Mouse (Mus musculus): Measurements from ENCODE around the gene Xpnpep1. TPM values are rescaled to one million over a fixed set of nuclear protein-coding genes. Genes with fewer than 3 reads are reported as not detected.

Gene Xpnpep1
- polyA plus RNA-seq, 1 experiment: 185 TPM

GRCm38 (mm10) chr19:53081339-53081738 lies 41.3 kb upstream of the Xpnpep1 start:
- TF ChIP-seq CTCF (IDR thresholded peaks at IDR 0.05; ENCODE audit: low read depth, low read length) (no peak), EP300 (IDR thresholded peaks at IDR 0.05; ENCODE audit: insufficient read depth, low read depth, low read length) (no peak), POLR2A (IDR thresholded peaks at IDR 0.05; ENCODE audit: insufficient read depth, low read length) (no peak)
- no peak overlapping the region for H3K9ac ChIP-seq (ENCODE audit: low read depth, poor library complexity, severe bottlenecking)
- H3K36me3 ChIP-seq (ENCODE audit: control insufficient read depth, insufficient read depth, low read length, poor library complexity, severe bottlenecking): no peaks in the 10 kb centered on the region
- H3K4me1 ChIP-seq (ENCODE audit: control insufficient read depth, insufficient read depth, low read length): peaks cover 4% of the 10 kb centered on the region
- H3K9me3 ChIP-seq (replicated peaks; ENCODE audit: control insufficient read depth, insufficient read depth, low read length, poor library complexity, severe bottlenecking): no peaks in the 10 kb centered on the region
- H3K27ac ChIP-seq (ENCODE audit: insufficient read depth, low read length): no peak overlapping the region
- no peak overlapping the region for H3K4me3 ChIP-seq (ENCODE audit: low read depth, low read length)
- no peaks in the 10 kb centered on the region for H3K27me3 ChIP-seq (ENCODE audit: control insufficient read depth, insufficient read depth, low read length, poor library complexity, severe bottlenecking)

- Histone ChIP-seq H3K4me3 (ENCODE audit: low read depth, low read length) (no peak overlapping the region), H3K27ac (ENCODE audit: insufficient read depth, low read length) (no peak overlapping the region), H3K27me3 (ENCODE audit: control insufficient read depth, insufficient read depth, low read length, poor library complexity, severe bottlenecking) (no peaks in the 10 kb centered on the region), H3K9ac (ENCODE audit: low read depth, poor library complexity, severe bottlenecking) (no peak overlapping the region), H3K36me3 (ENCODE audit: control insufficient read depth, insufficient read depth, low read length, poor library complexity, severe bottlenecking) (no peaks in the 10 kb centered on the region), H3K4me1 (ENCODE audit: control insufficient read depth, insufficient read depth, low read length) (peaks cover 4% of the 10 kb centered on the region), H3K9me3 (replicated peaks; ENCODE audit: control insufficient read depth, insufficient read depth, low read length, poor library complexity, severe bottlenecking) (no peaks in the 10 kb centered on the region)
- TF ChIP-seq POLR2A (IDR thresholded peaks at IDR 0.05; ENCODE audit: insufficient read depth, low read length): no peak
- no peak for TF ChIP-seq CTCF (IDR thresholded peaks at IDR 0.05; ENCODE audit: low read depth, low read length)
- TF ChIP-seq EP300 (IDR thresholded peaks at IDR 0.05; ENCODE audit: insufficient read depth, low read depth, low read length): 0 out of 2 replicates have a peak, but pooled peaks have one; percentile 33
Measured at GRCm38 (mm10) chr19:53080921-53081320, 40.9 kb upstream of the Xpnpep1 start.

- no peak overlapping the region for H3K27ac ChIP-seq (ENCODE audit: insufficient read depth, low read length)
- no peaks in the 10 kb centered on the region for H3K27me3 ChIP-seq (ENCODE audit: control insufficient read depth, insufficient read depth, low read length, poor library complexity, severe bottlenecking)
- H3K9ac ChIP-seq (ENCODE audit: low read depth, poor library complexity, severe bottlenecking): no peak overlapping the region
- TF ChIP-seq EP300 (IDR thresholded peaks at IDR 0.05; ENCODE audit: insufficient read depth, low read depth, low read length): no peak
- TF ChIP-seq CTCF (IDR thresholded peaks at IDR 0.05; ENCODE audit: low read depth, low read length): no peak
- no peak for TF ChIP-seq POLR2A (IDR thresholded peaks at IDR 0.05; ENCODE audit: insufficient read depth, low read length)
- H3K4me1 ChIP-seq (ENCODE audit: control insufficient read depth, insufficient read depth, low read length): peaks cover 4% of the 10 kb centered on the region
- H3K36me3 ChIP-seq (ENCODE audit: control insufficient read depth, insufficient read depth, low read length, poor library complexity, severe bottlenecking): no peaks in the 10 kb centered on the region
- H3K9me3 ChIP-seq (replicated peaks; ENCODE audit: control insufficient read depth, insufficient read depth, low read length, poor library complexity, severe bottlenecking): no peaks in the 10 kb centered on the region
- H3K4me3 ChIP-seq (ENCODE audit: low read depth, low read length): no peak overlapping the region
Measured at GRCm38 (mm10) chr19:53080487-53080886, 40.5 kb upstream of the Xpnpep1 start.

- H3K36me3 ChIP-seq (ENCODE audit: control insufficient read depth, insufficient read depth, low read length, poor library complexity, severe bottlenecking): no peaks in the 10 kb centered on the region
- H3K27me3 ChIP-seq (ENCODE audit: control insufficient read depth, insufficient read depth, low read length, poor library complexity, severe bottlenecking): no peaks in the 10 kb centered on the region
- H3K9ac ChIP-seq (ENCODE audit: low read depth, poor library complexity, severe bottlenecking): no peak overlapping the region
- no peaks in the 10 kb centered on the region for H3K9me3 ChIP-seq (replicated peaks; ENCODE audit: control insufficient read depth, insufficient read depth, low read length, poor library complexity, severe bottlenecking)
- no peak overlapping the region for H3K4me3 ChIP-seq (ENCODE audit: low read depth, low read length)
- TF ChIP-seq EP300 (IDR thresholded peaks at IDR 0.05; ENCODE audit: insufficient read depth, low read depth, low read length): no peak
- no peak for TF ChIP-seq CTCF (IDR thresholded peaks at IDR 0.05; ENCODE audit: low read depth, low read length)
- TF ChIP-seq POLR2A (IDR thresholded peaks at IDR 0.05; ENCODE audit: insufficient read depth, low read length): no peak
- H3K27ac ChIP-seq (ENCODE audit: insufficient read depth, low read length): no peak overlapping the region
- H3K4me1 ChIP-seq (ENCODE audit: control insufficient read depth, insufficient read depth, low read length): peaks cover 4% of the 10 kb centered on the region
Measured at GRCm38 (mm10) chr19:53080026-53080425, 40.0 kb upstream of the Xpnpep1 start.

- Histone ChIP-seq H3K4me3 (ENCODE audit: low read depth, low read length) (no peak overlapping the region), H3K36me3 (ENCODE audit: control insufficient read depth, insufficient read depth, low read length, poor library complexity, severe bottlenecking) (no peaks in the 10 kb centered on the region), H3K27me3 (ENCODE audit: control insufficient read depth, insufficient read depth, low read length, poor library complexity, severe bottlenecking) (no peaks in the 10 kb centered on the region), H3K9ac (ENCODE audit: low read depth, poor library complexity, severe bottlenecking) (no peak overlapping the region), H3K4me1 (ENCODE audit: control insufficient read depth, insufficient read depth, low read length) (peaks cover 4% of the 10 kb centered on the region), H3K27ac (ENCODE audit: insufficient read depth, low read length) (no peak overlapping the region), H3K9me3 (replicated peaks; ENCODE audit: control insufficient read depth, insufficient read depth, low read length, poor library complexity, severe bottlenecking) (no peaks in the 10 kb centered on the region)
- TF ChIP-seq EP300 (IDR thresholded peaks at IDR 0.05; ENCODE audit: insufficient read depth, low read depth, low read length): no peak
- no peak for TF ChIP-seq POLR2A (IDR thresholded peaks at IDR 0.05; ENCODE audit: insufficient read depth, low read length)
- TF ChIP-seq CTCF (IDR thresholded peaks at IDR 0.05; ENCODE audit: low read depth, low read length): no peak
Measured at GRCm38 (mm10) chr19:53078271-53079085, 38.5 kb upstream of the Xpnpep1 start.

- Histone ChIP-seq H3K9ac (ENCODE audit: low read depth, poor library complexity, severe bottlenecking) (no peak overlapping the region), H3K36me3 (ENCODE audit: control insufficient read depth, insufficient read depth, low read length, poor library complexity, severe bottlenecking) (no peaks in the 10 kb centered on the region), H3K27me3 (ENCODE audit: control insufficient read depth, insufficient read depth, low read length, poor library complexity, severe bottlenecking) (no peaks in the 10 kb centered on the region), H3K4me1 (ENCODE audit: control insufficient read depth, insufficient read depth, low read length) (peaks cover 4% of the 10 kb centered on the region), H3K4me3 (ENCODE audit: low read depth, low read length) (no peak overlapping the region), H3K9me3 (replicated peaks; ENCODE audit: control insufficient read depth, insufficient read depth, low read length, poor library complexity, severe bottlenecking) (no peaks in the 10 kb centered on the region), H3K27ac (ENCODE audit: insufficient read depth, low read length) (no peak overlapping the region)
- TF ChIP-seq EP300 (IDR thresholded peaks at IDR 0.05; ENCODE audit: insufficient read depth, low read depth, low read length) (no peak), POLR2A (IDR thresholded peaks at IDR 0.05; ENCODE audit: insufficient read depth, low read length) (no peak), CTCF (IDR thresholded peaks at IDR 0.05; ENCODE audit: low read depth, low read length) (no peak)
Measured at GRCm38 (mm10) chr19:53077278-53077677, 37.3 kb upstream of the Xpnpep1 start.

All from ES-Bruce4 (cell line).